Comparison of ENCODE assay signal across 14 mouse cellular contexts in the genomic region with DNA sequence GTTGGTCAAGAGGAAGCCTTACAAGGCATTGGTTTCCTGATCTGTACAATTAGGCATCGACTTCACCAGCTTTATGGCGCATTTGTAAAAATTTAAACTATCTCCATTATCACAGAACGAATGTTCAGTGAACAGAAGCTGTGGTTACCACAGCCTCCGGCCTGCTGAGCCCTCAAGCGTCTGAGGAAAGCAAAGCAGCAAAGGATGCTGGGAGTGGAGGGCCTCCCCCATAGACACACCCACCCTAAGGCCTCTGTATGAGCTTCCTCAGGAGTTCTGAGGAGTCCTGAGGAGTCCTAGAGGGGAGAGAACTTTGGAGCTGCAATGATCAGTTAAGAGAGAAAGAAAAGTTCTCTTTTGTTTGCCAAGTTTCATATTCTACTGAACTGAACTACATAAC. TPM values are rescaled to one million over a fixed set of nuclear protein-coding genes. Genes with fewer than 3 reads are reported as not detected.
A peak's percentile ranks its signal among the peaks of the same experiment; 100 is the strongest.
DNase-seq lines count a peak whose midpoint lies in the region; ATAC-seq lines count a peak whose summit lies in the region.
"Had no signal": no experiment of that assay in that cellular context is flagged by ENCODE, and none has a peak within 500 bp of the region (broad histone marks: within the 10 kb centered on the region; RNA-seq: fewer than 3 reads in every experiment).

No protein-coding gene starts in this region.

- H3K36me3 ChIP-seq in midbrain, embryonic 10.5 days = no peaks in the 10 kb centered on the region
- no peaks in the 10 kb centered on the region for H3K36me3 ChIP-seq in midbrain, embryonic 14.5 days (ENCODE audit: control insufficient read depth, insufficient read depth, low read length)
- H3K36me3 ChIP-seq: heart, embryonic 15.5 days had no signal

- H3K4me1 ChIP-seq in midbrain, embryonic 10.5 days = peaks cover 72% of the 10 kb centered on the region
- H3K4me1 ChIP-seq in midbrain, embryonic 14.5 days (ENCODE audit: control insufficient read depth, insufficient read depth, low read length) = peaks cover 19% of the 10 kb centered on the region

- 87% methylated on average over 5 of the region's 5 CpGs for WGBS in midbrain, embryonic 10.5 days
- WGBS in midbrain, embryonic 14.5 days = 82% methylated on average over 5 of the region's 5 CpGs

- H3K9me3 ChIP-seq in midbrain, embryonic 10.5 days (replicated peaks) = no peaks in the 10 kb centered on the region
- no peaks in the 10 kb centered on the region for H3K9me3 ChIP-seq in midbrain, embryonic 14.5 days (ENCODE audit: control insufficient read depth, low read length)
- H3K9me3 ChIP-seq: heart, embryonic 15.5 days had no signal

- no peak for ATAC-seq in midbrain, embryonic 14.5 days (ENCODE audit: low FRiP score, low TSS enrichment)
- peak; percentile 79 to 89 for ATAC-seq in hematopoietic stem cell, adult 5-6 weeks (replicated peaks in 1 of 2; ENCODE audit: insufficient read depth in 1 of 2, low FRiP score in 2 of 2, low TSS enrichment in 1 of 2, low read depth in 1 of 2, poor library complexity in 2 of 2, severe bottlenecking in 2 of 2)
- ATAC-seq: liver, postnatal 0 days had no signal

- H3K9ac ChIP-seq in midbrain, embryonic 14.5 days (replicated peaks; ENCODE audit: low read length) = no peak overlapping the region
- H3K9ac ChIP-seq: heart, embryonic 15.5 days; liver, postnatal 0 days had no signal

- H3K4me2 ChIP-seq in midbrain, embryonic 14.5 days (ENCODE audit: low read length) = no peak overlapping the region
- H3K4me2 ChIP-seq: heart, embryonic 15.5 days had no signal

- no peak for DNase-seq in midbrain, embryonic 10.5 days (ENCODE audit: low spot score)
- DNase-seq in midbrain, embryonic 14.5 days = no peak
- peak; percentile 20 for DNase-seq in ZHBTc4 (ENCODE audit: low read depth, low spot score)
- peak; percentile 26 for DNase-seq in thymus, postnatal 25 days
- DNase-seq in frontal cortex, postnatal 25 days (ENCODE audit: low spot score in 2 of 2) = no peak
- DNase-seq in retina, postnatal 1 day = no peak
- DNase-seq: adrenal gland, postnatal 14 days; cerebellum, postnatal 14 days; gastrocnemius, postnatal 36 days; left cerebral cortex, postnatal 4 days; liver, postnatal 0 days; lung, postnatal 36 days had no signal

- no peak overlapping the region for H3K4me3 ChIP-seq in midbrain, embryonic 10.5 days
- H3K4me3 ChIP-seq in midbrain, embryonic 14.5 days (replicated peaks; ENCODE audit: low read depth, low read length) = no peak overlapping the region
- H3K4me3 ChIP-seq: heart, embryonic 15.5 days had no signal

- 0 out of 2 replicates have a peak overlapping the region, but pooled peaks have one; percentile 18 for H3K27ac ChIP-seq in midbrain, embryonic 10.5 days (replicated peaks)
- H3K27ac ChIP-seq in midbrain, embryonic 14.5 days (replicated peaks; ENCODE audit: low read depth, low read length) = no peak overlapping the region
- H3K27ac ChIP-seq: heart, embryonic 15.5 days had no signal

- H3K27me3 ChIP-seq in midbrain, embryonic 10.5 days (ENCODE audit: low read depth, poor library complexity, severe bottlenecking) = peaks cover 19% of the 10 kb centered on the region
- H3K27me3 ChIP-seq in midbrain, embryonic 14.5 days (ENCODE audit: control insufficient read depth, insufficient read depth, low read length) = no peaks in the 10 kb centered on the region; the same call in 1 of the 2 replicates

RNA-seq across cellular contexts. Expression of a gene that starts 36.7 kb away (rescaled TPM):
- 5.6 and 5.9 TPM in 2 replicates for polyA plus RNA-seq in midbrain, embryonic 10.5 days (2016; fragmentation: Nextera tagmentation; extraction: Ambion mirVana)
- 5.2 and 5.4 TPM in 2 replicates for polyA plus RNA-seq in midbrain, embryonic 14.5 days (2014; fragmentation: Nextera tagmentation; extraction: Ambion mirVana)
- 11.1 and 13.9 TPM in 2 replicates for total RNA-seq in hematopoietic stem cell, adult 5-6 weeks (2017)

Comparison
In these comparisons a context has a peak if more than half of its experiments do, and no peak if none do; other contexts are left out.
1. DNase-seq: peak in ZHBTc4 (single experiment) and thymus, postnatal 25 days (single experiment); none in midbrain, embryonic 10.5 days (single experiment), midbrain, embryonic 14.5 days (single experiment), frontal cortex, postnatal 25 days (0 of 2) and retina, postnatal 1 day (single experiment).